Mouse (Mus musculus) thymus, postnatal 0 days (tissue): ENCODE data around the gene Parp3. TPM values are rescaled to one million over a fixed set of nuclear protein-coding genes. Genes with fewer than 3 reads are reported as not detected.
"Not testable (repeated sequence)": the region's sequence is repeated elsewhere in the genome, so short reads cannot be mapped to it uniquely, and the experiment has no call there.

Source experiments
- DNase-seq: peaks from one replicate; pipeline ENCODE4 v3.0.0-alpha.2; 2015; ENCODE audit warnings: low spot score
- polyA plus RNA-seq: library from polyadenylated mRNA; unstranded; fragments of >200 nt; fragmentation: Nextera tagmentation; extraction: Ambion mirVana; gene quantifications from 2 replicates; pipeline ENCODE4 v1.2.1, GENCODE M21; 2015

Gene Parp3
- 18.0 and 22.3 TPM in 2 replicates for polyA plus RNA-seq

DNA sequence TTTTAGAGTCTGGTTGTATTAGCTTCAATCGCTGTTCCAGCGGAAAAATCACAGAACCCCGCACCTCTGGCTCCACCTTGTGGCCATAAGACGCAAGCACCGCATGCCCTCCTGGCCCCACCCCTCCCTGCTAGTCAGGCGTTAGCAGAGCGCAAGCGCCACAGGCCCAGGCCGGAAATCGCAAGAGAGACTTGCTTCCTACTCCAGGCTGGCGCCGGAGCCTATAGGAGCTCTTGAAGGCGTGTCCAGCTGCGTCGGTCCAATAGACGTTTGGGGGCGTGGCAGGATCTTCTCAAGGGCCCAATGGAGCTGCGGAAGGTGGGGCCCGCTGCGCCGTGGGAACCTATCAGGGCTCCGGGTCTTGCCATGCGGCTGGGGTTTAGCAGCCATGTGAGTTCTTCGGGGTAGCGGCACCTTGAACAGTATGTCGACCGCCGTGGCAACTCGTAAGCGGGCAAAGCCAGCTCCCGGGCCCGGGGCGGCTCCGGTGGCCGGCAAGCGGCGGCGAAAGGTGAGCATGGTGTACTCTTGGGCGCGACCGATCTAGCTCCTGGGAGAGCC, at the start of gene Parp3:
Parp3 (minus strand) TSS at position 26 of the 561 bp plus-strand sequence.
- DNase-seq, result peak; percentile 100

DNA sequence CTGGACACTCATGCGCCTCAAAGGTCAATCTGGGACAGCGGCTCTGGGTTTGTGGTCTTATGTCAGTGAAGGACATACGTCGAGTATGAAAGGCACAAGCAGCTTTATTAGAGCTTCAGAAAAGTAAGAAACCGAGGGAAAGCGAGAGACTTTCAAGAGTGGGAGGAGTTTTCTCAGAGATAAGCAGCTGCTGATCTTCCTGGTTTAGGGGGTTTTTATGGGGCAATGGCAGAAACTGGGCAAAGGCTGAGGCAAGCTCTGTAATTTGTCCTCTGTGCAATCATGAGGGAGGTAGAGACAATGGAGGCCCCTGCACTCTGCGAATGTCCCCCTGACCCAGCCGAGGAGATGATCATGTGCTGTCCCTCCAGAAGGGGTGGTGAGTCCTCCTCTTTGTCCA, 43.2 kb upstream of the Parp3 start:
- DNase-seq, result no peak

DNA sequence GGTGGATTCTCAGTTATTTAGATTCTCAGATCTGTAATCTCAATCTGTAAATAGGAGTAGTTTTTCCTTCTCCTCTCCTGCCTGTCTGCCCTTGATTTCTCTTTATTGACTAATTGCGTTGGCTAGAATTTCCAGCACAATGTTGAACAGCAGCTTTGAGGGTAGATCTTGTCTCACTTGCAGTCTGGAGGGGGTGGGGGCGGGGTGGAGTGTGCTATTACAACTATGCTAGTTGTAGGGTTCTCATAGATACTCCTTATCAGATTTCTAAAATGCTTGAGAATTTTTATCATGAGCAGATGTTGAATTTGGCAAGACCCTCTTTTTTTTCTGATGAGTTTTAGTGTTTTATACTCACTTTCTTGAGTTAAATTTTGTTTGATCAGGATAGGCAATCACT, 42.7 kb upstream of the Parp3 start:
- DNase-seq, result no peak

DNA sequence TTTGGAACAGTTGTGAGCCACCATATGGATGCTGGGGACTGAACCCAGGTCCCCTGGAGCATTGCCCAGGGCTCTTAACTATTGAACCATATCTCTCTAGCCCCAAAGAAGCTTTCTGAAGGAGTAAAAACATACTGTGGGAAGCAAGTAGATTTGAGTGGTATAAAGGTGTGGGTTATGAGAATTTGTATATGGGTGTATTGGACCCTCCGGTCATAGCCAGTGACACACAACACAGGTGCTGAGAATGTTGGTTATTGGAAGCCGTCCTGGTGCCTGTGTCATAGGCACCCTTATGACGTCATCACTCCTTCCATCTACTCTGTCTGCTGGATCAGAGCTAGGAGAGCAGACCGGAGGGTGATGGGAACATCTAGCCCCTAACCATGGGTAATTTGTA, 37.5 kb upstream of the Parp3 start, which contains the start of gene Iqcf5:
Iqcf5 (plus strand) TSS at position 301 of the 400 bp plus-strand sequence.
- DNase-seq, result no peak

DNA sequence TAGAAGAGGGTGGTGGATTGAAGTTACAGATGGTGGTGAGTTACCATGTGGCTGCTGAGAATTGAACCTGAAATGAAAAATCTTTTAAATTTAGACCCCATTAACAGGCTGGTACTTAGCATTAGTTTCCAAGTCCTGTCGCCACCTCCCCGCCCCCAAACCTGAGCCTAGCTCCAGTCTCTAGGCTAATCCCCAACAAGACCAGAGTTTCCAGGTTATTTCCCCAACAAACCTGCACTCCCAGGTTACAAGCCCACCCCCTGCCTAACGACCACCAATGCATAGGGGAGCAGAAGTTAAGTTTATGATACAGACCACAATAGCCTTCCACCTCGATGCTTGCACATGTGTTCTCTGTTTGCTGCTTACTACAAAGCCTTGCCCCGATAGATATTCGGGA, 36.8 kb upstream of the Parp3 start:
- no peak for DNase-seq

DNA sequence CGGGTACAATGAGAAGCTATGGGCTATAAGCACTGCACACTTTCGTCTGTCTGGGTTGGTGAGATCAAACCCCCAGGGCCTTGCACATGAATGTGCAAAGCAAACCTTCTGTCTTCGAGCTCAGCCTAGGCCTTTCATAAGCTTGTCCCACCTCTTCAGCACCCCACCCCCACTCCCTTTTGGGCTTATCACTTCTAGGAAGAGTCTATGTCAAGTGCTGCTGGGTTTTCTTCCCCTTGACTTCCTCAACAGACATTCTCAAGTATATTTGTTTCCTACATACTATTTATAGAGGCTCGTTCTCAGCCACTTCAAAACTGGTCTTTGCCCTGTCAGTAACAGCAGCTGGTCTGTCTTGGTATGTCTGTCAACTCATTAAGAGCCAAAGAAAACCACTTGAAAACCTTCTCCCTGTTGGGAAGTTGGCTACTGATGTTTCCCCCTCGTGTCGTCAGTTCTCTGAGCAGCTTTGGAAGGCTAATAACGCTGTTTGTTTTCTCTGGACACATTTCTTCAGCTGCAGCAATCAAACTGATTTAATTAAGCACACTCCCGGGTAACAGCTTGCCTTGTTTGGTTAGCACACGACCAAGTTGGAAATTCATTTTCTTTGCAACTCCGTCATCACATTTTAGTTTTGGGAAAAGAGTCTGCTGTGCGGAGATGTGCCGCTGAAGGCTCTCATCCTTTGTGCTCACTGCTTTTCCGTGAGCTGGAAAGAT, 36.1 kb upstream of the Parp3 start:
- DNase-seq, result no peak

DNA sequence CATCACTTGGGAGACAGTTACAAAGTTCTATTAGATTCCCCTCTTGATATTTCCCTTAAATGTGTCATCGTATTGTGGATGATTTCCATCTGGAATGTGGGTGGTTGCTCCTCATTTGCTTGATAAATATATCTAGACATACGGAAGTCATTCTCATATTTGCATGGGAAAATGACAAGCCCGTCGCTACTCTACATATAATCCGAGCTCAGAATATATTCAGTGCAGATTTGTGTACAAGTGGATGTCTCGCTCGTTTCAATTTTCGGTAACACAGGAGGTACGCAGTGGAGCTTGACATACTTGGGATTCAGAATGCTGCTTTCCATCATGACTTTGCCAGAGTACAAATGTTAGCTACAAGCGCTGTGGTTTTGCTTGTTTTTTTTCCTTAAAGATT, 32.6 kb upstream of the Parp3 start:
- no peak for DNase-seq

DNA sequence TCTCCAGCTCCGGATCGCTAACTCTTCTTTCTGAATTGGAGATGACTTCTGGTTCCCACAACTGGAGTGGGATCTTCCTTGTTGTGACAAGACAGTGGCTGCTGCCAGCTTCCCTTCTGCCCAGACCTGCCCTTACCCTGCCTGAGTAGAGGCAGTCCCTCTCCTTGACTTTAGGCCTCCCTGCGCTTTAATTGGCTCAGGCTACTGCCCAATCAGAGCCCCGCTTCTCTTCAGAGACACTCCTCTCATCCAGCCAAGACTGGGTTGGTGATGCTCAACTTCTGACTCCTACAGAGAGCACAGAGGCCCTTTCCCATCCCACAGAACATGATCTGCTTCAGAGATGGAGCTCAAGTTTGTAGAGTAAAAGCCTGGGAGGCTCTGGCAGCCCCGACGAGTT, 27.5 kb upstream of the Parp3 start:
- no peak for DNase-seq

DNA sequence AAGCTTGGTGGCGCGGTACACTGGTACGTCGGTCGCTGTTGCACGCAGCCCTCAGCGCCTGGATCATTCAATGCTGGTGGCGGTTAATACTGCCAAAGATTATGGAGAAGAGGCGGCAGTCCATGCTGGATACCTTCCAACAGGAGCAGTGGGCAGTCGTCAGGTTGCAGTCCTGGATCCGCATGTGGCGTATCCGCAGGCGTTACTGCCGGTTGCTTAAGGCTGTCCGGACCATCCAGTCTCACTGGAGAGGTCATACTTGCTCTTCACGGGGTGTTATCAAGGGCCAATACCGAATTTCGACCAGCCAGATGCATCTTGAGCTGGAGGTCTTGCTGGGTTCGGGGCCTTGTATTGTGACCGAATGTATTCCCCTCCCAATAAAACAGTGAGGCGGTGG, 25.1 kb upstream of the Parp3 start:
- DNase-seq, result no peak

DNA sequence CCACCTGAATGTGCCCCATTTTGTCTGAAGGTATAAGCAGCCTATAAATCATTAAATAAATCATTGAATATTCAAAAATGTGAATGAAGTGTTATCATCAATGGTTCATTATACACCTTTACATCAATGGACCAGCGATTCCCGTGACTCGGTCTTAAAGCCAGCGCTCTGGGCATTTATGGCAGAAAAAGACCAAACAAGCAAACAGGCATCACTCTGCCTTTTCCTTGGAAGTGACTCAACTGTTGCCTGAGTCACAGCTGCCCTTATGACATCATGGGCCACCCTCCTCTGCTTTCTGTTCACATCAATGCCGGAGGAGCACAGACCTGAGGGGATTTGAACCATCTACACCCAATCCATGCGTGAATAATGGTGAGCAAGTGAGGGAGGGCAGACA, 22.9 kb upstream of the Parp3 start, which contains the start of gene Iqcf1:
Iqcf1 (plus strand) TSS at position 301 of the 400 bp plus-strand sequence.
- DNase-seq, result no peak

DNA sequence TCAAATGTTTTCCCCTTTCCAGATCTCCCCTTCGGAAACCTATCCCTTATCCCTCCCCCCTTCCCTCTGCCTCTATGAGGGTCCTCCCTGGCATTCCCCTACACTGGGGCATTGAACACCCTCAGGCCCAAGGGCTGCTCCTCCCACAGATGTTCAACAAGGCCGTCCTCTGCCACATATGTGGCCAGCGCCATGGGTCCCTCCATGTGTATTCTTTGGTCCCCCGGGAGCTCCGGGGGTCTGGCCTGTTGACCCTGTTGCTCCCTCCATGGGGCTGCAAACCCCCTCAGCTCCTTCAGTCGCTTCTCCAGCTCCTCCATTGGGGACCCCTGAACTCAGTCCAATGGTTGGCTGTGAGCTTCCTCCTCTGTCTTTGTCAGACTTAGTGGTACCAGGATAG, 10.9 kb upstream of the Parp3 start:
- not testable (repeated sequence) for DNase-seq

DNA sequence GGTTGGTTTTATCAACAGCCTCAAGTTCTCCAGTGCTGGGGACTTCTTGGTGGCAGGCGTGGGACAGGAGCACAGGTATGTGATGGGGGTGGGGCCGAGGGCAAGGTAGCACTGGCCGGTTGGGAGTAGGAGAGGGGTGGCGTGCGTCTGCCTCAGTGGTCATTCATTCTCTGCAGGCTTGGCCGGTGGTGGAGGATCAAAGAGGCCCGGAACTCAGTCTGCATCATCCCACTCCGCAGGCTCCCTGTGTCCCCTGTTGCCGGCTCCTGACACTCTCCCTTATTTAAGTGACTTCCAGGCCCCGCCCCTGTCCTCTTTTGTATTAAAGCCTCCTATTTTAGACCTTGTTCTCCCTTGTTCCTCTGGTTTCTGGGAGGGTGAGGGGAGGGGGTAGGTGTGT, 8.3 kb upstream of the Parp3 start:
- DNase-seq, result no peak

DNA sequence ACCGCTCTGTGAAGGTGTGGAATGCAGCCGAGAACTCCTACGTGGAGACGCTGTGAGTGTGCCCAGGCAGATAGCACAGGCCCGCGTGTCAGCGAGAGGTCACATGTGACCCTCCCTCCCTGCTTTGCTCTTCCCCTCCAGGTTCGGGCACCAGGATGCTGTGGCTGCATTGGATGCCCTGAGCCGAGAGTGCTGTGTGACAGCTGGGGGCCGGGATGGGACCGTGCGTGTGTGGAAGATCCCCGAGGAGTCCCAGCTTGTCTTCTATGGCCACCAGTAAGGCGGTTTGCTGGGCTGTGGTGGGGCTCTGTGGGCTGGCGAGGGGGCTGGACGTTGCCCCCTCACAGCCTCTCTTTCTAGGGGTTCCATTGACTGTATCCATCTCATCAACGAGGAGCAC, 6.9 kb upstream of the Parp3 start:
- no peak for DNase-seq

DNA sequence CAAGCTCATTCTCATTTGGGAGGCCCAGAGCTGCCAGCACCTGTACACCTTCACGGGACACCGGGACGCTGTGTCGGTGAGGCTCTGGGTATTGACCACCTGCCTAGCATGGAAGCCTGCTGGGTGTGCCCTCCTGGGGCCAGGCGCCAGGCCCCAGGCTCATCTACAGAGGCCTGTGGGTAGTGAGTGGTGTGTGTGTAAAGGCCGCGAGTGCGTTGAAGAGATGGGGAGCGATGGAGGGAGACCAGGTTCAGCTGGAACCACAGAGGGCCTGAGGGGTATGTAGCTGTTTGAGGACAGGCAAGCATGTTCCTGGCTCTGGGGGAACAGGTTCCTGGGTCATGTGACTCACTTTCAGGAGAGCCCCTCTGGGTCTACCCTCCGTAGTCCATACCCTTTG, 6.4 kb upstream of the Parp3 start:
- DNase-seq, result no peak

DNA sequence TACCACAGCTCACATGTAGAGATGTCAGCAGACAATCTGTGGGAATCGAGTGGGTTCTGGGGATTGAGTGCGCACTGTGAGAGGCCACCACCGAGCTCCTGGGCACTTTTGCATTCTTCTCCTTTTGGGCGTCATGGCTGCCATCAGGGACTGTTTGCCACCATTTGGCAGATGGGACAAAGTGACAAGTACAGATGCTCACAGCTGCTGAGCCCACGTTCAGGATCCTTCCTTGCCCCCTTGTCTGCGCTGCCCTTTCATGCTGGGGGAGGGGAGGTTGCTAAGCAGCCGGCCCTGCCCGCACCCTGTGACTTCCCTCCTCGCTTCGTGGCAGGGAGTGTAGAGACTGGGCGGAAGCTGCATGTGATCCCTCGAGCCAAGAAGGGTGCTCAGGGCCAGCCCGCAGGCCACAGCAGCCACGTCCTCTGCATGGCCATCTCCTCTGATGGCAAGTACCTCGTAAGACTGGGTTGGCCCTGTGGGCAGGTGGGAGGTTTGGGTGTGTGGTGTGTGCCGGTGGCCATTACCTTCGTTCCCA, 5.9 kb upstream of the Parp3 start:
- DNase-seq, result no peak

DNA sequence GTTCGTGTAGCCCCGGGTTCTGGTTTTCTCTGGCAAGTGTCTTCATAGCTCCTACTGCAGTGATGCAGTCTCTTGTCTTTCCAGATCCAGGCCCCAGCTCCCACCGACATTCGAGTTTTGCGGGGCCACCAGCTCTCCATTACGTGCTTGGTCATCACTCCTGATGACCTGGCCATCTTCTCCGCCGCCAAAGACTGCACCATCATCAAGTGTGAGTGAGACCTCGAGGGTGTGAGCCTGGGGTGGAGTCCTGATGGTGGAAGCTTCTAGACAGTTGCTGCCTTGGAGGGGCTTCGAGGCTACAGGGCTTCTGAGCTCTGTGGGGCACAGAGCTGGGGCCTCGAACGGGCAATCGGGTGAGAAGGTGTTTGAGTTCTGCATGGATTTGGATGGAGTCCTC, 4.9 kb upstream of the Parp3 start:
- no peak for DNase-seq

DNA sequence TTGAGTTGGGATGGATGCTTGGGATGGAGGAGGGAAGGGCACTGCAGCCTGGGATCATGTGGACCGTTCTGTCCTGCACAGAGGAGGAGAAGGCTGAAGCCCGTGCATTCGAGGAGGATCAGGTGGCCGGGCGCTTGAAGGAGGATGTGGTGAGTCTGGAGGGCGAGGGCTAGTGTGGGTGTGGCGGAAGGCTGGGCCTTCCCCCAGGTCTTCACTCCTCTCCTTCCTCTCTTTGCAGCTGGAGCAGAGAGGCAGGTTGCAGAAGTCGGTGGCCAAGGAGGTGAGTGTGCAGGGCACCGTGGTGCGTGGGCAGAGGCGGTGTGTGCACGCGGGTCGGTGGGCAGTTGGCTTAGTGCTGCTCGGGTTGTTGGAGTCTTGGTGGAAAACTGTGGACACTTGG, 4.3 kb upstream of the Parp3 start:
- DNase-seq, result no peak

DNA sequence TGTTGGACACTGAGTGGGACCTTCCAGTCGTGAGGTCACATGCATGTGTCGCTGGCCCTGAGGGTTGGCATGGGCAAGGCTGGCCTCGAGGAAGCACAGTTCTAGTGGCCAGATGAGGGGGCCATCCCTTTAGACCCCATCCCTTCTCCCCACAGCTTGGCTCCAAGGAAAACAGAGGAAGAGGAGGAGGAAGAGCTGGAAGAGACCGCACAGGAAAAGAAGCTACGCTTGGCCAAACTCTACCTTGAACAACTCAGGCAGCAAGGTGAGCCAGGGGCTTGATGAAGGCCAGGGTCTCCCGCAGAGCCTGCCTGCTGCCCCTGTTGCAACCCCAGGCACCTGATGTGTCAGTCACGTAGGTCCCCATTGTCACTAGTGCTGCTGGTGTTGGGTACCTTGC, 3.8 kb upstream of the Parp3 start:
- DNase-seq, result no peak

DNA sequence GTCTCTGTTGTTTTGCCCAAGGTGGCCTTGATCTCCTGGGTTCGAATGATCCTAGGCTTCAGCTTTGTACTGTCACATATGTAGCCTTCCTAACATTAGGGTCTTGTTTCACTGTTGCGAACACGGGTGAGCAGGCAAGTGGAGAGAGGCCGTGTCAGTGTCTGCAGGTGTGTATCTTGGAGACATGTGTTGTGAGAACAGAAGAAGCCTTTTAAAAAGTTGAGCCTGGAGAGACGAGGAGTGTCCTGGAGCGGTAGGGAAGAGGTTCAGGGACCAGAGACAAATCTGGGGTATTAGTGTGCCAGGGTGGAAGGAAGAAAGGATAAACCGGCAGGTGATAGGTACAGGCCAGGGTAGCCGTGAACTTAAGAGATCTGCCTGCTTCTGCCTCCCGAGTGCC, 1.4 kb upstream of the Parp3 start:
- no peak for DNase-seq

DNA sequence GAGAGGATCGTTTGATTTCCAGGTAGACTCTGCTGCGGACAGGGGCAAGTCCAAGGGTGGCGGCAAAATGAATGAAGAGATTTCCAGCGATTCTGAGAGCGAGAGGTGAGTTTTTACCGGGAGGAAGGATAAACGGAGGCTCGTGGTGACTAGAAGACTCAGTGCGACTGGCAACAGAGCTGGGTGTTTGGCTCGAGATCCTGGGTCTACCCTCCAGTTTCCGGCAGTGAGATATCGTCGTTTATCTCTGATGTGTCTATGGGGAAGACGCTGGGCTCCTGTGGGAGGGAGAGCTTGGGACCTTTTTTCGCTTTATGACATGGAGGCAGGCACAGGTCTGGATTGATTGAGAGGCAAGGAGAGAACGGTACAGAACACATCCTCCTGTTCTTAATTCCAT, 900 bp upstream of the Parp3 start:
- DNase-seq, result no peak

DNA sequence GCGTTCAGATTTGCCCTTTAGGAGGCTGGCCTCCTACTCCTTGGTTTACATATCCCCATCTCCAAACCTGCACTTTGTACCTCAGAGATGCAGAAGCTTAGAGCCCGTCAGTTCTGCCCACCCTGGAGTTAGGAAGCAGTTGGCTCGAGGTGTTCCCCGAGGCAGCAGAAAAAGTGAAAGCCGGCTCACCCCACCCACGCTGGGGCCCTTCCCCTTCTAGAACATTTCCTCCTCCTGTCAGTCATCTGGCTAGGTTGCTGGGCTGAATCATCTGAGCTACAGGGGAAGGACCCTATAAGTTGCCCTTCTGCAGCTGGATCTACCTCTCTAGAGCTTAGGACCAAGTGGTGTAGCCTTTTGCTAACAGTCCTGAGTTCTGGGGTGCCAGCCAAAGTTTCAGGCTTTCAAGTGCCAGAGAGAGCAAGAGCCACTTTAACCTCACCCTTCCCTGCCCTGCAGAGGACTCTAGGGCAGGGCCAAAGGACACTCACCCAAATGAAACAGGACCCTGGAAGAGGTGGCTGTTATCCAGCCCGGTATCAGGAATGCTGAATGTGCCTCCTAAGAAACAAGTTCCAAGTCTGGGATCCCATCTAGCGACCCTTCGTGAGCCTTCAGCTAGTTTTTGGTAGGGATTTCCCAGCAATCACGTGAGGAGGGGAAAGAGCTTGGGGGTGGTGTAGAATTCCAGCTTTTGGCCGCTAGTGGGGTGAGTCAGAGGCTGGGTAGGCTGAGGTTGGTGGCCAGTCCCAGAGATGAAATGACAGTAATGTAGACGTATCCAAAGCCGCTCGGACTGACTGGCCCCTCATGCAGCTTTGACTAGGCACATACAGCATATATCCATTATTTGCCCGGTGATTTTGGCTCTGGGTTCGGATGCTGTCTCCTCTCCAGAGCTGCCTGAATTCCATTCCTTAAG, 486 bp downstream of the Parp3 start:
- peak; percentile 51 for DNase-seq

DNA sequence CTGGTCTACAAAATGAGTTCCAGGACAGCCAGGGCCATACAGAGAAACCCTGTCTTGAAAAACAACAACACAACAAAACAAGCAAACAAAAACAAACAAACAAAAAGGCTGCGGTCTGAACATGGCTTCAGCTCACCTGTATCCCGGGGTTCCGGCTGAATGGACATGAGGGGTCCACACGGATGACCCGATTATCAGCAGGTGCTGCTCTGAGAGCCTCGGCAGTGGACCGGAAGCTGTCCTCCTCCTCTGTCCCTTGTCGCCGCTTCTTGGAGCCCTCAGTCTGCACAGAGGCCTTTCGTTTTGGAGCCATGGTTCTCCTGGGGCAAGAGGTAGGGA, 1.1 kb downstream of the Parp3 start, which contains the start of gene Rrp9:
Rrp9 (plus strand) TSS at position 301 of the 339 bp plus-strand sequence.
- no peak for DNase-seq
